Mouse (Mus musculus): ENCODE results near the gene Lpin1. TPM values are rescaled to one million over a fixed set of nuclear protein-coding genes. Genes with fewer than 3 reads are reported as not detected.

Lpin1 gene
- polyA plus RNA-seq, 1 experiment from 2014 or later = 4.8 TPM

DNA sequence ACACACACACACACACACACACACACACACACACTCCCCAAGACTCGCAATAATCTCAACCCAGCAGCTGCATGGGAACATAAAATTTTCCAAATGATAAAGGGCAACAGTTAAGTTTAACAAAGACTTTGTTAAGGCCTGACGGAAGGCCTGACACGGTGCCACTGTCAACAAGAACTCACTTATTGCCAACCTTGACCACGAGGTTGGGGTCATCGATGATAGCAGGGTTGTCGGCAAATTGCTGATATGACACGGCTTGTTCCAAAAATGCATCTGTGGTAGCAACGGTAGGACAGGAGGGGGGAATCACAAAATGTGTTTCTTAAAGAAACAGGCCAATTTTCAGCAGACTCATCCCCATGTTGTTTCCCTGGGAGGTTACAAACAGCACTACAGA, 48.6 kb downstream of the Lpin1 start:
- ATAC-seq (ENCODE audit: insufficient number of reproducible peaks, insufficient read depth, low FRiP score, low read depth) = no peak
- H3K36me3 ChIP-seq (ENCODE audit: control insufficient read depth, insufficient read depth, low read length) = peaks cover 11% of the 10 kb centered on the region; the same call in 1 of the 2 replicates
- H3K4me2 ChIP-seq (replicated peaks; ENCODE audit: low read depth, low read length) = no peak overlapping the region
- H3K27me3 ChIP-seq (ENCODE audit: control insufficient read depth, insufficient read depth, low read length) = no peaks in the 10 kb centered on the region
- no peaks in the 10 kb centered on the region for H3K4me1 ChIP-seq (ENCODE audit: control insufficient read depth, insufficient read depth, low read length)
- H3K9ac ChIP-seq (replicated peaks; ENCODE audit: low read depth, low read length) = no peak overlapping the region
- no peak overlapping the region for H3K4me3 ChIP-seq (ENCODE audit: low read depth, low read length)
- H3K9me3 ChIP-seq (ENCODE audit: control insufficient read depth, low read depth, low read length) = no peaks in the 10 kb centered on the region
- WGBS = 82% methylated on average over 8 of the region's 8 CpGs
- H3K27ac ChIP-seq (ENCODE audit: low read length) = no peak overlapping the region

DNA sequence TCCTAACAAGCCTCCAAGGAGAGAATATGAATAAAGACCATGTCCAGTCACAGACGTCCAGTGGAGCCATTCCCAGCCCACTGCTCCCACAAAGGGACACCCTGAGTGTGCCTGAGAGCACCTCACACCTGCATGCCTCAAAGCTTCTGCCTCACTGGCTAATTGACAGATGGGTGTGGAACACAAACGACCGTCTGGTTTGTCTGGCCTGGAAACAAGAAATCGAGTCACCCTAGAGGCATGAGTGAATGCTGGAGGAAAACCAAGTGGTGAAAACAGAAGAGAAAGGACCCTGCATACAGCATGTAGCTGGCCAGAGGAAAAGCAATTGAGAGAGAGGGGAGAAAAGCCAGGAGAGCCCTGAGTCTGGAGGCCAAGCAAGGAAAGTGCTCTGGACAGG, 53.5 kb downstream of the Lpin1 start:
- Histone ChIP-seq H3K9ac (replicated peaks; ENCODE audit: low read depth, low read length) (no peak overlapping the region), H3K36me3 (ENCODE audit: control insufficient read depth, insufficient read depth, low read length) (peaks cover 4% of the 10 kb centered on the region; the same call in 1 of the 2 replicates), H3K4me3 (ENCODE audit: low read depth, low read length) (no peak overlapping the region), H3K27me3 (ENCODE audit: control insufficient read depth, insufficient read depth, low read length) (no peaks in the 10 kb centered on the region), H3K4me1 (ENCODE audit: control insufficient read depth, insufficient read depth, low read length) (no peaks in the 10 kb centered on the region), H3K27ac (ENCODE audit: low read length) (no peak overlapping the region), H3K4me2 (replicated peaks; ENCODE audit: low read depth, low read length) (no peak overlapping the region), H3K9me3 (ENCODE audit: control insufficient read depth, low read depth, low read length) (no peaks in the 10 kb centered on the region)
- ATAC-seq (ENCODE audit: insufficient number of reproducible peaks, insufficient read depth, low FRiP score, low read depth) = no peak
- WGBS = 47% methylated on average over 4 of the region's 4 CpGs

DNA sequence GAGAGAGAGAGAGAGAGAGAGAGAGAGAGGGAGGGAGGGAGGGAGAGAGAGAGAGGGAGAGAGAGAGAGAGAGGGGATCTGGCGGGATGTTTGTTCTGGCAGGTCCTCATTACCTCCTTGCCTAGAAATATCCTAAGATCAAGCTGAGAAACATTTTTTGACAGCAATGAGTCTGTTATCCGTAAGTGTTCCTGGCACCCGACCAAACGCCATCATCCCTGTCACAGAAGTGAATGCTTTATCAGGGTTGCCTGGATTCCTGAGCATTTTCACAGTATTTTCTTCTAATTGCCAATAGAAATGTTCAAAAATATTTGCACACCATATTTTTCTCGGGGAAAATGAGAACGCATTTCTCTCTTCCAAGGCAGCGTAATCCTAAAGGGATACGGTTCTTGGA, 56.6 kb downstream of the Lpin1 start:
- Histone ChIP-seq H3K4me3 (ENCODE audit: low read depth, low read length) (no peak overlapping the region), H3K9ac (replicated peaks; ENCODE audit: low read depth, low read length) (no peak overlapping the region), H3K9me3 (ENCODE audit: control insufficient read depth, low read depth, low read length) (no peaks in the 10 kb centered on the region), H3K27ac (ENCODE audit: low read length) (no peak overlapping the region), H3K4me2 (replicated peaks; ENCODE audit: low read depth, low read length) (no peak overlapping the region), H3K4me1 (ENCODE audit: control insufficient read depth, insufficient read depth, low read length) (no peaks in the 10 kb centered on the region), H3K36me3 (ENCODE audit: control insufficient read depth, insufficient read depth, low read length) (peaks cover 3% of the 10 kb centered on the region; the same call in 1 of the 2 replicates), H3K27me3 (ENCODE audit: control insufficient read depth, insufficient read depth, low read length) (no peaks in the 10 kb centered on the region)
- no peak for ATAC-seq (ENCODE audit: insufficient number of reproducible peaks, insufficient read depth, low FRiP score, low read depth)
- WGBS = 72% methylated on average over 8 of the region's 8 CpGs

DNA sequence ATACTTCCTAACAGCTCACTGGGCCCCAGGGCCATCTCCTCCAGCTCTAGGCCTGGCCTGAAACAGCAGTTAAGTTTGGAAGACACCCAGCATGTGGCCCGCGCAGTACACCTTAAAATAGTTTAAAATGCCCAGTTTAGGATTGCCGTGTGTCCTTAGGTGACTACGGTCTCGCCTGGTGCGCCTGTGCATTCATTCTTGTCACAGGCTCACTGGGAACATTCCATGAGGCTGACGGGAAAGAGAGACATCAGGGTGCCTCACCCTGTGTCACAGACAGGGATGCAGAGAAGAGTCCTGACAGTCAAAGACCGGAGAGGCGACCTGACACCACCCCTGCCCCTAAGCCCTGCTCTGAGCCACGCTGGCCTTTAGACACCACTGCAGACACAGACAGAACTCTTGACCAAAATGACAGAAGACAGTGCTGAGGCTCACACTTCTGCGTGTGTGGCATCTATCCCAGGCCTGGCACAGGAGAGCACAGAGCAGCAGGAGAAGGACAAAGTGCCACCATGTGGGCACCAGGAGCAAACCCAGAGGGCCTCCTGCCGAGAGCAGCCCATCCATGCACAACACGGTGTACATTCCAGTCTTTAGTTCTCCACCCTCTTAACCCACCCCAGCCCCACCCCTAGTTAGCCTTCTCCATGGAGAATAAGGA, 58.5 kb downstream of the Lpin1 start:
- no peak for ATAC-seq (ENCODE audit: insufficient number of reproducible peaks, insufficient read depth, low FRiP score, low read depth)
- Histone ChIP-seq H3K4me1 (ENCODE audit: control insufficient read depth, insufficient read depth, low read length) (no peaks in the 10 kb centered on the region), H3K36me3 (ENCODE audit: control insufficient read depth, insufficient read depth, low read length) (no peaks in the 10 kb centered on the region; the same call in 1 of the 2 replicates), H3K4me2 (replicated peaks; ENCODE audit: low read depth, low read length) (no peak overlapping the region), H3K27me3 (ENCODE audit: control insufficient read depth, insufficient read depth, low read length) (no peaks in the 10 kb centered on the region), H3K9me3 (ENCODE audit: control insufficient read depth, low read depth, low read length) (no peaks in the 10 kb centered on the region), H3K27ac (ENCODE audit: low read length) (no peak overlapping the region), H3K9ac (replicated peaks; ENCODE audit: low read depth, low read length) (no peak overlapping the region), H3K4me3 (ENCODE audit: low read depth, low read length) (no peak overlapping the region)
- WGBS = 87% methylated on average over 13 of the region's 13 CpGs

DNA sequence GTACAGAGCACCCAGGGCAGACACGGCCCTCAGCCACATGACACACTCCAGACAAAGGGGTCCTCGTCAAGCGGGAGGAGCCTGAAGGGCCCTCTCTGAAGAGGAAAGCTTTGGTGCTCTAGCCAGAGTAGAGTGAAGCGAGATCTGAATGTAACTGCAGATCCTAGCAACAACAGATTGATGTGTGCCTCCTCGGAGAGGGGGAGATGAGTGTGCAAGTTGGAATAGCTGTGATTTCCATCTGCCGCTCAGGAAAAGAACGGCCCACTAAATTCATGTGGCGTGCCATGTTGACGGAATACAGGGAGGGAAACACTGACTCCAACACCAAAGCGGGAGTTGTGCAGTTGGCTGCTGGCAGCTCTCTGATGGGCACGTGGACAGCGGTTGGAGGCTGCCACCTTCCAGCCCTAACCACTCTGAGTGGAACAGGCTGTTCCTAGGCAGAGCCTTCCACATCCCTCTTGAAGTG, 59.7 kb downstream of the Lpin1 start:
- no peak for ATAC-seq (ENCODE audit: insufficient number of reproducible peaks, insufficient read depth, low FRiP score, low read depth)

DNA sequence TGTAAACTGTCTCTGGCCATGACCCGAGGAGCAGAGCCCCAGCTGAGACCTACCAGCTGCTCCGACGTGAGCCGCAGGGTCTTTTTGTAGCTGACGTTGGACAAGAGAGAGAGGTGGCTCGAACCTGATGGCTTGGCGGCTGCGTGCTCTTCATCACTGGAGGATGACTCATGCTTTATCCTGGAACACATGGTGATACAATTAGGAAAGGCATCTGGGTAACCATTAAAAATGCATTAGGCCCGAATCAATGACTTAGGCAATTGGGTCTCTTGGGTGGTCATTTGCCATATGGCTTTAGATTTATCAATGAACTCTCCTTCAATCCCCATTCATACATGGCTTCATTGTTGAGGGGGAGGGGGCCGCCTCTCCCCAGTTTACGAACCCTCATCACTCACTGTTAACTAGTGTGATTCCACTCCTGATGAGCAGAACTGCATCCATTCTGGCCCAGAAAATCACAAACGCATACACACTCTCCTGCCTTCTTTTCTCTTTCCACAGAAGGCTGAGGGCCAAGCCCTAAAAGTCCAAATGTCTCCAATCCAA, 61.9 kb downstream of the Lpin1 start:
- Histone ChIP-seq H3K4me3 (ENCODE audit: low read depth, low read length) (no peak overlapping the region), H3K4me2 (replicated peaks; ENCODE audit: low read depth, low read length) (no peak overlapping the region), H3K27me3 (ENCODE audit: control insufficient read depth, insufficient read depth, low read length) (no peaks in the 10 kb centered on the region), H3K27ac (ENCODE audit: low read length) (no peak overlapping the region), H3K36me3 (ENCODE audit: control insufficient read depth, insufficient read depth, low read length) (peaks cover 7% of the 10 kb centered on the region), H3K4me1 (ENCODE audit: control insufficient read depth, insufficient read depth, low read length) (no peaks in the 10 kb centered on the region), H3K9ac (replicated peaks; ENCODE audit: low read depth, low read length) (no peak overlapping the region), H3K9me3 (ENCODE audit: control insufficient read depth, low read depth, low read length) (no peaks in the 10 kb centered on the region)
- no peak for ATAC-seq (ENCODE audit: insufficient number of reproducible peaks, insufficient read depth, low FRiP score, low read depth)
- WGBS = 69% methylated on average over 12 of the region's 12 CpGs

More for the DNA sequence above, 59.7 kb downstream of the Lpin1 start:
- H3K9ac ChIP-seq (replicated peaks; ENCODE audit: low read depth, low read length) = no peak overlapping the region
- H3K36me3 ChIP-seq (ENCODE audit: control insufficient read depth, insufficient read depth, low read length) = peaks cover 7% of the 10 kb centered on the region
- H3K4me2 ChIP-seq (replicated peaks; ENCODE audit: low read depth, low read length) = no peak overlapping the region
- H3K9me3 ChIP-seq (ENCODE audit: control insufficient read depth, low read depth, low read length) = no peaks in the 10 kb centered on the region
- no peaks in the 10 kb centered on the region for H3K27me3 ChIP-seq (ENCODE audit: control insufficient read depth, insufficient read depth, low read length)
- no peak overlapping the region for H3K27ac ChIP-seq (ENCODE audit: low read length)
- WGBS = 76% methylated on average over 12 of the region's 12 CpGs
- no peak overlapping the region for H3K4me3 ChIP-seq (ENCODE audit: low read depth, low read length)
- no peaks in the 10 kb centered on the region for H3K4me1 ChIP-seq (ENCODE audit: control insufficient read depth, insufficient read depth, low read length)

DNA sequence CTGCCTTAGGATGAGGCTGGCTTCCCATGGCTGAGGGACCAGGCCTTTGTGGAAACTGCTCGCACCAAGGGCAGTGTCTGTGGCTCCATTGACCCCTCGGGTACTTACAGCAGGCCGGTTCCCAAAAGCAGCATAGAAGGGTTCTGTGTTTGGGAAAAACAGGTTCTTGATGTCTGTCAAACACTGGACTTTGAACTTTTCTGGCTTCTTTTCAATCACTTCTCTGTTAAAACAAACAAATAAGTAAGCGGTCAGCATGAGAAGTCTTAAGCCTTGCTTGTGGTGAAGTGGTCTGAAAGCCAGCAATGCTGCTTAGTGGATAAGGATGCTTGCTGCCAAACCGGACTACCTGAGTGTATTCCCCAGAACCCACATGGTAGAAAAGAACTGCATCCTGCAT, 69.2 kb downstream of the Lpin1 start:
- 81% methylated on average over 5 of the region's 5 CpGs for WGBS

DNA sequence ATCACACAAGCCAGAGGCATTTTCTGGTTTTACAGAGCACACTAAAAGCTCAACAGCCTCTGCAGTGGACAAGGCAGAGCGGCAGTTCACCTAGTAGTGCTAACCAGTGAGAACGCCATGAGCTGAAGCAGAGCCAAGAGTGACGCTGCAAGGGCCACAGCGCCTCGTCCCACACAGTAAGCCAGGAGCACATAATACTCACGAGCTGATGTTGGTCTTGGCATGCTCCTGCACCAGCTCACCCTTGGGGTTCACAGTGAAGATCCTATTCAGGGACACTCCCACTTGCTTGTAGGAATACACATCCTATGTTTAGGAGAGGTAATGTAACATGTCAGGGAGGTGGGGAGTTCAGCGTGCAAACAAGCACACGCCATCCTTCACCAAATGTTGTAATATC, 70.1 kb downstream of the Lpin1 start:
- 92% methylated on average over 8 of the region's 8 CpGs for WGBS
- H3K36me3 ChIP-seq (ENCODE audit: control insufficient read depth, insufficient read depth, low read length) = peaks cover 13% of the 10 kb centered on the region
- no peak overlapping the region for H3K4me2 ChIP-seq (replicated peaks; ENCODE audit: low read depth, low read length)

More for the DNA sequence above, 69.2 kb downstream of the Lpin1 start:
- ATAC-seq (ENCODE audit: insufficient number of reproducible peaks, insufficient read depth, low FRiP score, low read depth) = no peak
- H3K27me3 ChIP-seq (ENCODE audit: control insufficient read depth, insufficient read depth, low read length) = no peaks in the 10 kb centered on the region
- peaks cover 18% of the 10 kb centered on the region for H3K36me3 ChIP-seq (ENCODE audit: control insufficient read depth, insufficient read depth, low read length)
- no peak overlapping the region for H3K4me2 ChIP-seq (replicated peaks; ENCODE audit: low read depth, low read length)
- no peaks in the 10 kb centered on the region for H3K4me1 ChIP-seq (ENCODE audit: control insufficient read depth, insufficient read depth, low read length)
- no peak overlapping the region for H3K9ac ChIP-seq (replicated peaks; ENCODE audit: low read depth, low read length)
- no peak overlapping the region for H3K4me3 ChIP-seq (ENCODE audit: low read depth, low read length)
- H3K27ac ChIP-seq (ENCODE audit: low read length) = no peak overlapping the region
- H3K9me3 ChIP-seq (ENCODE audit: control insufficient read depth, low read depth, low read length) = no peaks in the 10 kb centered on the region

More for the DNA sequence above, 70.1 kb downstream of the Lpin1 start:
- Histone ChIP-seq H3K4me1 (ENCODE audit: control insufficient read depth, insufficient read depth, low read length) (no peaks in the 10 kb centered on the region), H3K27ac (ENCODE audit: low read length) (no peak overlapping the region), H3K9me3 (ENCODE audit: control insufficient read depth, low read depth, low read length) (no peaks in the 10 kb centered on the region), H3K9ac (replicated peaks; ENCODE audit: low read depth, low read length) (no peak overlapping the region), H3K27me3 (ENCODE audit: control insufficient read depth, insufficient read depth, low read length) (no peaks in the 10 kb centered on the region), H3K4me3 (ENCODE audit: low read depth, low read length) (no peak overlapping the region)
- ATAC-seq (ENCODE audit: insufficient number of reproducible peaks, insufficient read depth, low FRiP score, low read depth) = no peak

All from stomach, embryonic 14.5 days (tissue).